Mouse (Mus musculus): ENCODE results near the gene Zc3hav1l.

Gene Zc3hav1l

DNA sequence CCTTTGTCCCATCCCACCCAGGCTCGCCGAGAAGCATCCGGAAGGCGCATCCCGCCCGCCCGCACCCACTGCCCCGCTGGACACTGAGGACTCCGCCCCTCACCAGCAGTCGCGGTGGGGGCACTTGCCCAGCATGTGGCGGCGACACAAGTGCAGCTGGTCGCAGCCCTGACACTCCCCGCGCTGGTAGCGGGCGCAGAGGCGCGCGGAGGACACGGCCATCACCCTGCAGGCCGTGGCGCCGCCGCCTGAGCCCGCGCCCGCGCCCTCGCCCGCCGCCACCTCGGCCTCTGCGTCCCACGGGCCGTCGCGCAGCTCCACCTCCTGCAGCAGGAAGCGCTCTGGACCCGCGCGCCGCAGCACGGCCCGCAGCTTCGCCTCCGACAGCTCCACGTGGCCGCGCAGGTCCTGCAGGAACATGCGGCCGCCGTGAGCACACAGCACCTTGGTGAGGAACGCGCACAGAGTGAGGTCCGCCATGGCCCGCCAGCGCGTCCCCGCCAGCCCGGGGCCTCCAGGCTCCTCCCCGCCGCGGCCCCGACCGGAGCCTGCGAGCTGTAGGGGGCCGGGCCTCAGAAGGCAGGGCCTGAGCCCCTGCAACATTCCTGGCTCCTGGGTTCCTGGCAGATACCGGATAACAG lies at the start of gene Zc3hav1l:
Zc3hav1l (minus strand) TSS at position 499 of the 641 bp plus-strand sequence.
- peak; percentile 75 for DNase-seq (ENCODE audit: low spot score)

GRCm38 (mm10) chr6:38347875-38348274 lies 48.8 kb upstream of the Zc3hav1l start:
- no peak for DNase-seq (ENCODE audit: low spot score)

- peak; percentile 82 for DNase-seq (ENCODE audit: low spot score)
Observed at GRCm38 (mm10) chr6:38345796-38346195, 46.7 kb upstream of the Zc3hav1l start.

DNA sequence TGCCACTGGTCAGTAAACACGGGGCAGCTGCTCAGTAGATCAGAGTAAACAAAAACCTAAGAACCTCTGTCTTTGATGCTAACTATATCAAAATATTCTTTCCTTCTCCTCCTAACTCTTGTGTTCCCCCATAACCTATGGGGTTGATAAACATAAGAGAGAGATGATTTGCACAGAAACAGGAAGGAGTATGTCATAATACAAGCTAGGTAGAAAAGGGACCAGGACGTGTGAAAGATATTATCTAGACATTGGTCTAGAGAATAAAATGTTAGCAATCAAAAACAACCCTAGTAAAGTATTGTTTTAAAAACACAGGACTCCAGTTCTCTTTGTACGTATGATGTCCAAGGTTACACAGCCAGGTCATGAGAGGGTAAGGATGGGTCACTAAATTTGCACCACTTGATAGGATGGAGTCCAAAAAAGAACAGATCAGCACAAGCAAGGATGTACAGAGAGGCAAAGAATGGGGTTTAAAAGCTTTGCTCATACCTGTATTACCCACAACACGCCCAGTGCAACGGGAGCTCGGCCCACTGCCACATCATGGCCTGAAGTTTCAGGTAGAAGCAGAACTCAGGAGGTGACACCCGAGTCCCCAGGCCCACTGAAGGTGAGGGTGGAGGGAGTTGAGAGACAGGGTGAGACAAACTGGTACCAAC lies 45.1 kb upstream of the Zc3hav1l start:
- DNase-seq (ENCODE audit: low spot score), result no peak

DNA sequence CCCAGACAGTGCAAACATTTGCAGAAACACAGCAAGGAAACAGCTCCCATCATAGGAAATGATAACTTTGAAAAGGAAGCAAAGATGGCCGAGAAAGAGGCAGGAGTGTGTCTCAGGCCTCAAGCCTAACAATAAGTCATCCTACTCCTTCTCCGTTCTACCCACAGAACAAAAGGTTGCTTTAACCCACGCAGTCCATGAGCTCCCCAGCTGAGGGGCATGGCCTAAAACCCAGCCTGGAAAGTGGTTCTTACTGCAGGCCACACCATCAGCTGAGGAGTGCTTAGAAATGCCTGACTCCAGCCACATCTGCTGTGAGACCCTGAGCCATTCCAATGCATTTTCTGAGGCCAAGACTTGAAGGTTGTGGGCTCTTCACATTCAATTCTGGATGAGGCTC lies 44.5 kb upstream of the Zc3hav1l start:
- DNase-seq (ENCODE audit: low spot score), result no peak

DNA sequence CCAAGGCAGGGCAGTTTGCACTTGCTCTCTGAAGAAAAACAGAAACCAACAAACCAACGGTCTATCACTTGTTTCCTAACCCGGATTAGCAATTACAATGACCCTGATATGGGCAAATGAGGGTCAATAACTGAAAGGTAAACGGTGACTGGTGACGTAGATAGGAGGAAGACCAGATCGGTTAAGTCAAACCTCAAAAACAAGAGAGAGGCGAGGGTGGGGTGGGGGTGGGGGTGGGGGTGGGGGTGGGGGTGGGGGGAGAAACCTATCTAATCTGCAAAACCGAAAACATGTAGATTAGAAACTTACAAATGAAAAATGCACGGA lies 43.6 kb upstream of the Zc3hav1l start:
- DNase-seq (ENCODE audit: low spot score), result no peak

GRCm38 (mm10) chr6:38341751-38342665 lies 42.9 kb upstream of the Zc3hav1l start:
- no peak for DNase-seq (ENCODE audit: low spot score)

DNA sequence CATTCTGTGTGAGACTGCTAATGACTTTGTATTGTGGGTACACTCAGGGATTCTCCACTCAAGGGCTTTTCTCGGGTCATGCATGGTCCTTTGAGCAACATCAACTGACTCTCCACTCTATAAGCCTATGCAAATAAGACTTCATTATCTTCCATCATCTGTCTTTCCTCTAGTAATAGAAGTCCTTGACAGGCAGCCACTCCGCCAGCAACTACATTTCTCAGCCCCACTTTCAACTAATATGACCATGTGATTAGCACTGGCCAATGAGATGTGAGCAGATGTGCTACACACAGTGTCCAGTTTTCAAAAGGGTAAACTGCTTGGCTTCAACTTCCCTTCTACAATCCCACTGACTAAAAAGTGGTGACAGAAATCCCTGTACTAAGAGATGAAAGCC lies 40.0 kb upstream of the Zc3hav1l start:
- DNase-seq (ENCODE audit: low spot score), result no peak

DNA sequence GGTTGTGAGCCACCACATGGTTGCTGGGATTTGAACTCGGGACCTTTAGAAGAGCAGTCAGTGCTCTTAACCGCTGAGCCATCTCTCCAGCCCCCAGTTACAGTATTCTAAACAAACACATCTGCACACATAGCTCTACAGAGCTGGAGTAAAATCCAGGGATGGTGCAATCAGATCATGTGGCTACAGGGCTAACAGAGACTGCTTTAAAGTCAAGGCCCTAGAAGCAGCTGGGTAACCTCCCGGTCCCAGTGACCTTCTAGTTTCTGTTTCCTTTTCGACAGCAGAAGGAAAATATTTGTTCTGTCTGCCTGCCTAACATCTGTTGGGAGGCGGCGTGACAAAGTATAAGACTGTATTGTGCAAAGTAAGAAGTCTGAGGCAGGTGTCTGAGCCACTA lies 38.9 kb upstream of the Zc3hav1l start:
- no peak for DNase-seq (ENCODE audit: low spot score)

DNA sequence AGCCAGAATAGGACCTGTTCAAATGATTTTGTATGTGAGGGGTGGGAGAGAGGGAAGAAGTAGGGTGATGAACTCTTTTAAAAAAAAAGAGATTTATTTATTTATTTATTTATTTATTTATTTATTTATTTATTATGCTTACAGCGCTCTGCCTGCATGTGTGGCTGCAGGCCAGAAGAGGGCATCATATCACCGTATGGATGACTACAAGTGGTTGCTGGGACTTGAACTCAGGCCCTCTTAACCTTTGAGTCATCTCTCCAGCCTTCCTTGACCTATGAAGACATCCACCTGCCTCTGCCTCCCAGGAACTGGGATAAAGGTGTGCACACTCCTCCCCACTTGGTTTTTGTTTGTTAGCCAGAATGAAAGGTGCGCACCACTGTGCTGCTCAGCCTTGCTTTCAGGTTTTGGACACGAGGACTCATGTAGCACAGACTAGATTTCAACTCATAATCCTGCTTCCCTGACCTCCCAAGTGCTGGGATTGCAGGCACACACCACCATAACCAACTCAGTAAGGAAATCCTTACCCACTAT lies 38.2 kb upstream of the Zc3hav1l start:
- DNase-seq (ENCODE audit: low spot score), result no peak

- DNase-seq (ENCODE audit: low spot score), result no peak
Observed at GRCm38 (mm10) chr6:38335264-38335663, 36.2 kb upstream of the Zc3hav1l start.

DNA sequence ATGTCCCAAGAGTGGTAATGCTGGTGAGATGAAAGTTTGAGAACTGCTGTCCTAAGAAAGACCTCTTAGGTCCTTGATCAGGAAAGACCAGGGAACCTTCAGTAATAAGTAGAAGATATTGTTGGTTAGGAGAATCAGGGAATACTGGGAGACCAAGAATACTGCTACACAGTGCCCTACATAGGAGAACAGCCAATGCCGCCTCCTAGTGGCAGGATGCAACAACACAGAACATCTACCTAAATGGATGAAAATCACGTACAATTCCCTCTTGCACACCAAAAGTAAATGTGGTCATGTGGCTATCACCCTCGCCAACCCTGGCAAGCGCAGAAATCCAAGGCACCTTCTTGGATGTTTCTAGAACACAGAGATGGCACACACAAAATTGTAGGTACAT lies 27.5 kb upstream of the Zc3hav1l start:
- peak; percentile 37 for DNase-seq (ENCODE audit: low spot score)

DNA sequence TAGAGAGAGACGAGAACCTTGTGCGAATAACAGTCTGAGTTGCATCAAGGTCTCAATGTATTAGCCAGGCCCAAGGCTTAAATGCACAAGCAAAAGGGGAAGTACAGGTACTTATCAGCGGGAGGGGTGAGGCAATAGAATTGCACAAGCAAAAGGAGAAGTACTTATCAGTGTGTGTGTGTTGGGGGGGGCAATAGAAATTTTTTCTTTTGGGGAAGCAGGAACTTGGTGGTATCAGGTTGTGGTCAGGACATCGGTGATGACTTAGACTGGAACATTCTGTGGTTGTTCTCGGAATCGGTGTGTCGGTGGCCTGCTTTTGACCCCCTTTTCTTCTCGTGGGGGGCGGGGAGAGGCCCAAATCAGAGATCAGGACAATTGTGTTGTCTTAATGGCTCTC lies 21.6 kb upstream of the Zc3hav1l start:
- no peak for DNase-seq (ENCODE audit: low spot score)

GRCm38 (mm10) chr6:38316050-38316449 lies 17.0 kb upstream of the Zc3hav1l start:
- DNase-seq (ENCODE audit: low spot score), result no peak

DNA sequence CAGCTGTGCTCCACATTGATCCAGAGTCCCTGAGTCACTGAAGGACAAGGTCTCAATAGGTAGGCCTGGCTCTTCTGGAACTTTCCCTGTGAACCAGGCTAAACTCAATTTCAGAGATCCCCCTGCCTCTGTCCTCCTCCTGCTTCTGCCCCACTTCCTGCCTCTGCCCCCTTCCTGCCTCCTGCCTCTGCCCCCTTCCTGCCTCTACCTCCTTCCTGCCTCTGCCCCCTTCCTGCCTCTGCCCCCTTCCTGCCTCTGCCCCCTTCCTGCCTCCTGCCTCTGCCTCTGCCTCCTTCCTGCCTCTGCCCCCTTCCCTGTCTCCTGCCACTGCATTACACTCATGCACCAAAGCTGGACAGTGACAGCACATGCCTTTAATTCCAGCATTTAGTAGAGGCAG lies 10.7 kb upstream of the Zc3hav1l start:
- DNase-seq (ENCODE audit: low spot score), result no peak

DNA sequence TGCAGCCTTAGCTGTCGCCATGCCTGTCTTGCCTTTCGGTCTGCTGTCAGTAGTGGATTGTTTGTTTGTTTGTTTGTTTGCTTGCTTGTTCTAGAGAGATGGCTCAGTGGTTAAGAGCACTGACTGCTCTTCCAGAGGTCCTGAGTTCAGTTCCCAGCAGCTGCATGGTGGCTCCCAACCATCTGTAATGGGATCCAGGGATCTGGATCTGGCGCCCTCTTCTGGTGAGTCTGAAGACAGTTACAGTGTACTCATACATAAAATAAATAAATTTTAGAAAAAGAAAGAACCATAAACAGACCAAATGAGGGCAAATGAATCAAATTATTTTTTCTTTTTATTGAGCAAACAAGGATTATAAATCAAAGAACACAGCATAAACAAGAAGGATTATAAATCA lies 5.9 kb upstream of the Zc3hav1l start:
- no peak for DNase-seq (ENCODE audit: low spot score)

- no peak for DNase-seq (ENCODE audit: low spot score)
Observed at GRCm38 (mm10) chr6:38298246-38298635, 818 bp downstream of the Zc3hav1l start.

- DNase-seq (ENCODE audit: low spot score), result no peak
Observed at GRCm38 (mm10) chr6:38297580-38298245, 1.3 kb downstream of the Zc3hav1l start.

DNA sequence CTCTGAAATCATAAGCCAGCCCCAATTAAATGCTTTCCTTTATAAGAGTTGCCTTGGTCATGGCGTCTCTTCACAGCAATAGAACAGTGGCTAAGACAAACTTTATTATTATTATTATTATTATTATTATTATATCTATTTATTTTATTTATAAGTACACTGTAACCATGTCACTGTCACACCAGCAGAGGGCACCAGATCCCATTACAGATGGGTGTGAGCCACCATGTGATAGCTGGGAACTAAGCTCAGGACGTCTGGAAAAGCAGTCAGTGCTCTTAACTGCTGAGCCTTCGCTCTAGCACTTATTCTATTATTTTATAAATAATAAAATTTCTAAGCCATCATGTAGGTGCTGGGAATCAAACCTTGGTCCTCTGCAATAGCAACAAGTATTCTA lies 5.4 kb downstream of the Zc3hav1l start:
- DNase-seq (ENCODE audit: low spot score), result no peak

DNA sequence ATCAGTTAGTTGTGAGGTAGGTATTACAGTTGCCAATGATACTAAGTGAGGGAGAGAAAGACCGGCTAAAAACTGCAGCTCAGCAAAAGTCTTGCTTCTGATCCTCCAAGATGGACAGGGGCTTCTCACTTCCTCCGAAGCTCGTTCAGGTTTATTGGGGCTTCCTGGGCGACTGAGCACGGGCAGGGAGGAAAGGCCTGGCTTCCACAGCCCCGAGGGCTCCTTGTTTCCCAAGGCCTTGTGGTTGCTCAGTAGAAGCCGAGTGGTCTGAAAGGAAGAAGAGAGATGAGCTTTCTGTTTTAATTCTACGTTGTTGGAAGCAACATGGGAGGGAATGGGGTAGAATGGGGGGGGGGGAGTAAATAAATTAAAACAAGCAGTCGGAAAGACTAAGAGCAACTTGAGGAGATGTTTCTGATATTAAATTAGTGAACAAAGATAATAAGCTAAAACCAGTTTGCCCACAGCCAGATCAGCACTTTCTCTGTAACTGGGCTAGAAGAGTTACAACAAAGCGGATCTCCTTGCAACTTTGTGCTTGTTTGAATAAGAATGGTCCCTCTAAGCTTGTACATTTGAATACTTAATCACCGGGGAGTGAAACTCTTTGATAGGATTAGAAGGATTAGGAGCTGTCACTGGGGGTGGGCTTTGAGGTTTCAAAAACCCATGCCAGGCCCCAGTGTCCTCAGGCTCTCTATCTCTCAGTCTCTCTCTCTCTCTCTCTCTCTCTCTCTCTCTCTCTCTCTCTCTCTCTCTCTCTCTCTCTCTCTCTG lies 6.0 kb downstream of the Zc3hav1l start:
- no peak for DNase-seq (ENCODE audit: low spot score)

DNA sequence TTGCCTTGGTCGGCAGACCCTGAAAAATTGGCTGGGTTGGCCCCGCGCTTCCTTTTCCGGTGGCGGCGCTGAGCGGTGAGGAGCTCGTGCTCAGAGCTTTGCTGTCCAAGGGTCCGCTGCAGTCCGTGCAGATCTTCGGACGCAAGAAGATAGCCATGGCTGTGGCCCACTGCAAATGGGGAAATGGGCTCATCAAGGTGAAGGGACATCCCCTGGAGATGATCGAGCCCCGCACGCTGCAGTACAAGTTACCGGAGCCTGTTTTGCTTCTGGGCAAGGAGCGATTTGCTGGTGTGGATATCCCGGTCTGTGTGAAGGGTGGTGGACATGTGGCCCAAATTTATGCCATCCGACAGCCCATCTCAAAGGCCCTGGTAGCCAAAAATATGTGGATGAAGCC lies 14.6 kb downstream of the Zc3hav1l start:
- DNase-seq (ENCODE audit: low spot score), result no peak

- no peak for DNase-seq (ENCODE audit: low spot score)
Observed at GRCm38 (mm10) chr6:38264466-38264865, 34.6 kb downstream of the Zc3hav1l start.

All from urinary bladder, postnatal 14 days (tissue).